Mouse (Mus musculus): ENCODE measurements around the gene Olfr1260. TPM values are rescaled to one million over a fixed set of nuclear protein-coding genes. Genes with fewer than 3 reads are reported as not detected.
A peak's percentile ranks its signal among the peaks of the same experiment; 100 is the strongest.

Gene Olfr1260
- not detected in 2 replicates for total RNA-seq (2014; rRNA removed)
- polyA plus RNA-seq (2015; fragmentation: Nextera tagmentation; extraction: Ambion mirVana): not detected in 2 replicates

GRCm38 (mm10) chr2:89974184-89974583 lies at the start of gene Olfr1260:
Gene Olfr1260, plus strand, starts transcription at chr2:89974340.
- WGBS: 67% methylated on average over 2 of the region's 2 CpGs
- H3K9ac ChIP-seq (replicated peaks; ENCODE audit: low read length, poor library complexity, severe bottlenecking): no peak within 1 kb of the TSS
- H3K36me3 ChIP-seq (ENCODE audit: insufficient read depth, low read length): no peaks in the 10 kb centered on the region
- H3K4me3 ChIP-seq (ENCODE audit: low read depth, low read length): no peak within 1 kb of the TSS
- H3K27me3 ChIP-seq (ENCODE audit: insufficient read depth, low read length): no peaks in the 10 kb centered on the region
- DNase-seq (ENCODE audit: low spot score): peak; percentile 11
- no peak for TF ChIP-seq CTCF (IDR thresholded peaks at IDR 0.05)
- H3K9me3 ChIP-seq (ENCODE audit: low read length): no peaks in the 10 kb centered on the region
- no peak for ATAC-seq (ENCODE audit: low FRiP score)
- H3K4me2 ChIP-seq (ENCODE audit: low read depth, low read length, poor library complexity, severe bottlenecking): no peak within 1 kb of the TSS
- H3K4me1 ChIP-seq (ENCODE audit: insufficient read depth, low read length): no peaks in the 10 kb centered on the region
- H3K27ac ChIP-seq (ENCODE audit: low read depth, low read length): no peak within 1 kb of the TSS

GRCm38 (mm10) chr2:89927009-89927408 lies 47.1 kb upstream of the Olfr1260 start, which contains the start of gene Olfr1258:
Gene Olfr1258, plus strand, starts transcription at chr2:89927309.
- no peak for ATAC-seq (ENCODE audit: low FRiP score)
- DNase-seq (ENCODE audit: low spot score): no peak
- no peak within 1 kb of the TSS for H3K4me3 ChIP-seq (ENCODE audit: low read depth, low read length)
- no peak for TF ChIP-seq CTCF (IDR thresholded peaks at IDR 0.05)
- H3K9ac ChIP-seq (replicated peaks; ENCODE audit: low read length, poor library complexity, severe bottlenecking): no peak within 1 kb of the TSS
- H3K27ac ChIP-seq (ENCODE audit: low read depth, low read length): no peak within 1 kb of the TSS
- no peaks in the 10 kb centered on the region for H3K9me3 ChIP-seq (ENCODE audit: low read length)
- H3K4me1 ChIP-seq (ENCODE audit: insufficient read depth, low read length): no peaks in the 10 kb centered on the region
- no peaks in the 10 kb centered on the region for H3K36me3 ChIP-seq (ENCODE audit: insufficient read depth, low read length)
- H3K27me3 ChIP-seq (ENCODE audit: insufficient read depth, low read length): no peaks in the 10 kb centered on the region
- no peak within 1 kb of the TSS for H3K4me2 ChIP-seq (ENCODE audit: low read depth, low read length, poor library complexity, severe bottlenecking)

GRCm38 (mm10) chr2:89948564-89948963 lies 25.6 kb upstream of the Olfr1260 start, which contains the start of gene Olfr1259:
Gene Olfr1259, minus strand, starts transcription at chr2:89948664.
- no peaks in the 10 kb centered on the region for H3K27me3 ChIP-seq (ENCODE audit: insufficient read depth, low read length)
- no peaks in the 10 kb centered on the region for H3K36me3 ChIP-seq (ENCODE audit: insufficient read depth, low read length)
- no peak within 1 kb of the TSS for H3K27ac ChIP-seq (ENCODE audit: low read depth, low read length)
- ATAC-seq (ENCODE audit: low FRiP score): no peak
- no peak within 1 kb of the TSS for H3K4me3 ChIP-seq (ENCODE audit: low read depth, low read length)
- no peaks in the 10 kb centered on the region for H3K4me1 ChIP-seq (ENCODE audit: insufficient read depth, low read length)
- TF ChIP-seq CTCF (IDR thresholded peaks at IDR 0.05): no peak
- no peak within 1 kb of the TSS for H3K9ac ChIP-seq (replicated peaks; ENCODE audit: low read length, poor library complexity, severe bottlenecking)
- 85% methylated on average over 5 of the region's 5 CpGs for WGBS
- H3K9me3 ChIP-seq (ENCODE audit: low read length): no peaks in the 10 kb centered on the region
- H3K4me2 ChIP-seq (ENCODE audit: low read depth, low read length, poor library complexity, severe bottlenecking): no peak within 1 kb of the TSS
- DNase-seq (ENCODE audit: low spot score): no peak

- no peak overlapping the region for H3K27ac ChIP-seq (ENCODE audit: low read depth, low read length)
- H3K9me3 ChIP-seq (ENCODE audit: low read length): no peaks in the 10 kb centered on the region
- no peak overlapping the region for H3K9ac ChIP-seq (replicated peaks; ENCODE audit: low read length, poor library complexity, severe bottlenecking)
- no peaks in the 10 kb centered on the region for H3K4me1 ChIP-seq (ENCODE audit: insufficient read depth, low read length)
- no peaks in the 10 kb centered on the region for H3K36me3 ChIP-seq (ENCODE audit: insufficient read depth, low read length)
- TF ChIP-seq CTCF (IDR thresholded peaks at IDR 0.05): no peak
- DNase-seq (ENCODE audit: low spot score) (no peak), ATAC-seq (ENCODE audit: low FRiP score) (no peak)
- WGBS: 86% methylated on average over 2 of the region's 2 CpGs
- H3K4me3 ChIP-seq (ENCODE audit: low read depth, low read length): no peak overlapping the region
- no peaks in the 10 kb centered on the region for H3K27me3 ChIP-seq (ENCODE audit: insufficient read depth, low read length)
- H3K4me2 ChIP-seq (ENCODE audit: low read depth, low read length, poor library complexity, severe bottlenecking): no peak overlapping the region
Measured at GRCm38 (mm10) chr2:89977709-89978108, 3.6 kb downstream of the Olfr1260 start.

GRCm38 (mm10) chr2:89990921-89991320 lies 16.8 kb downstream of the Olfr1260 start, which contains the start of gene Olfr1261:
Gene Olfr1261, plus strand, starts transcription at chr2:89991221.
- no peak within 1 kb of the TSS for H3K27ac ChIP-seq (ENCODE audit: low read depth, low read length)
- H3K27me3 ChIP-seq (ENCODE audit: insufficient read depth, low read length): no peaks in the 10 kb centered on the region
- H3K36me3 ChIP-seq (ENCODE audit: insufficient read depth, low read length): no peaks in the 10 kb centered on the region
- ATAC-seq (ENCODE audit: low FRiP score) (no peak), DNase-seq (ENCODE audit: low spot score) (no peak)
- H3K9me3 ChIP-seq (ENCODE audit: low read length): no peaks in the 10 kb centered on the region
- no peak within 1 kb of the TSS for H3K4me2 ChIP-seq (ENCODE audit: low read depth, low read length, poor library complexity, severe bottlenecking)
- no peak within 1 kb of the TSS for H3K4me3 ChIP-seq (ENCODE audit: low read depth, low read length)
- no peaks in the 10 kb centered on the region for H3K4me1 ChIP-seq (ENCODE audit: insufficient read depth, low read length)
- no peak within 1 kb of the TSS for H3K9ac ChIP-seq (replicated peaks; ENCODE audit: low read length, poor library complexity, severe bottlenecking)
- no peak for TF ChIP-seq CTCF (IDR thresholded peaks at IDR 0.05)

- no peak within 1 kb of the TSS for H3K4me3 ChIP-seq (ENCODE audit: low read depth, low read length)
- no peak for ATAC-seq (ENCODE audit: low FRiP score)
- no peak for TF ChIP-seq CTCF (IDR thresholded peaks at IDR 0.05)
- H3K27ac ChIP-seq (ENCODE audit: low read depth, low read length): no peak within 1 kb of the TSS
- H3K4me2 ChIP-seq (ENCODE audit: low read depth, low read length, poor library complexity, severe bottlenecking): no peak within 1 kb of the TSS
- no peak within 1 kb of the TSS for H3K9ac ChIP-seq (replicated peaks; ENCODE audit: low read length, poor library complexity, severe bottlenecking)
- no peaks in the 10 kb centered on the region for H3K36me3 ChIP-seq (ENCODE audit: insufficient read depth, low read length)
- DNase-seq (ENCODE audit: low spot score): no peak
- no peaks in the 10 kb centered on the region for H3K9me3 ChIP-seq (ENCODE audit: low read length)
- no peaks in the 10 kb centered on the region for H3K27me3 ChIP-seq (ENCODE audit: insufficient read depth, low read length)
- H3K4me1 ChIP-seq (ENCODE audit: insufficient read depth, low read length): no peaks in the 10 kb centered on the region
Measured at GRCm38 (mm10) chr2:89999845-90000244, 25.7 kb downstream of the Olfr1260 start, which contains the start of gene Olfr1262. Gene Olfr1262, plus strand, starts transcription at chr2:90000145.

Data from midbrain, postnatal 0 days (tissue).